Mouse (Mus musculus) frontal cortex, postnatal 25 days (tissue): ENCODE results near the gene Hoxb7.
A peak's percentile ranks its signal among the peaks of the same experiment; 100 is the strongest.

Source experiments
- DNase-seq, 2 experiments: peaks; one replicate each; pipeline ENCODE4 v3.0.0; 2022; ENCODE audit warnings: low spot score in 2 of 2

Hoxb7 gene

DNA sequence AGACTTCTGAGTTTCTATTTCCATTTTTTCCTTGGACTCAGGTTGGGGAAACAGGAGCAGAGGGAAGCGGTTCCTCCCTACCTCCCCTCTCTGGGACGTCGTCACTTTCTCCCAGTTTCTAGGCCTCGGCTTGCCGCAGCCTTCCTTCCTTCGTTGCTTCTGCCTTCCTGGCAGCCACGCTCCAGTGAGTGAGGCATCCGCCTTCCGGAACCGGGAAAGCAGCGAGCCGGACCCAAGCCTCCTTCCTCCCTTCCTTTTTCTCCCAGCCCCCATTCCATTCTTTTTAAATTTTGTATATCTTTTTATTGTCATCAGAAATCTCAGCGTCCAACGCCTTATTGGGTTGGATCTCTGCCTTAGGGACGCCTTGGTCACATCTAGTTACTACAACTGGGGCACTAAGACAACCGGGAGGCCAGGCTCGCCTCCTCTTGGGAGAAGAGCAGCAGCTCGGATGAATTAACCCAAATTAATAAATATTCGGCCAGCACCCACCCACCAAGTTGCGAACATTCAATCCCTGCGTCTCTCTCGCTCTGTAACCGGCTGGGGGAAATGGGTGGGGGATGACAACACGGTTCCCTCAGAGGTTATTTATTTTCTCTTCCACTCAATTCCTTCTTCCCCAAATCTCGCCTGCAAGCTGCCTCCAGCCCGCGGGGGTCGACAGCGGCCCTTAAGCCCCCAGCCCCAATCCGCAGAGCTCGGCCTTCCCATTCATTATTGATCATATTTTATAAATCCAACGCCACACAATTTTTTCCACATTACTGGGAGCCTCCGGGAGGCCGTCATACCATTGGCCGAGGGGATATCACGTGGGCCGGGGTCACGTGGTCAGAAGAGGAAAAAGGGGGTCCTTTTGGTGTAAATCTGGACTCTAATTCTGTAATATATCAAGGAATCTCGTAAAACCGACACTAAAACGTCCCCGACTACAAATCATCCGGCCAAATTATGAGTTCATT lies at the start of gene Hoxb7:
Gene Hoxb7 (plus strand): TSS at position 853 of the 968 bp plus-strand sequence.
- no peak for DNase-seq

DNA sequence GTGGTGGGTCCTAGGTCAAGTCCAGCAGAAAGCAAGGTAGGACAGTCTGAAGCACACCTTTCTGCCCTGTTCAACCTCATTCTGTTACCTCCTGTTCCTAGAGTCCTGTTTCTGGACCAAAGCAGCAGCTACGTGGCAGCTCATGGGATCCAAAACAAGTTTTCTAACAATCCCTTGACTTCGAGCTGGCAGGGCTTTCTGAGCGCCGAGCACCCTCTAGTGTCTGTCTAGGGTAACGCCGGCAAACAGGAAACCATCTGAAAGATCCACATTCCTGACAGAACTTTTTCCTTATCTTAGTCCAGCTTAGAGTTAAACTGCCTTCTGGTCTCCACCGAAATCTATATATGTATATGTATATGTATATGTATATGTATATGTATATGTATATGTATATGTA lies 46.2 kb upstream of the Hoxb7 start:
- peak; percentile 29 to 44 for DNase-seq

DNA sequence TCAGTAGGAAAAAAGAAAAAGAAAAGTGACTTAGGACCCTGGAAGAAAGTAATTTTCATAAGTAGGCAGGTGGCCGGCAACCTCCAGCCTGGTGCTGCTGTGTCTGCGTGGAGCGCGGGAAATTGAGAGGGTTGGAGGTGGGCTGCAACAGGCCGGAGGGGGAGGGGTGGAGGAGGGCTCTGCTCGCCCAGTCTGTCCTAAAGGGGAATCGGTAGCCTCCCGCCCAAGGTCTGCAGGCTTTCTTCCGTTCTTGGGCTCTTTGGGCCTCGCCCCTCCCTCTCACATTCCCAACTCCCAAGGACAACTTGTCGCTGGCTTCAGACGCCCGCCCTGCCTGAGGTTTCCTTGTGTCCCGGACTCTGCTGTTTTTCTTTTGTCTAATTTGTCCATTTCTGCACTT lies 35.5 kb upstream of the Hoxb7 start:
- DNase-seq, result no peak

DNA sequence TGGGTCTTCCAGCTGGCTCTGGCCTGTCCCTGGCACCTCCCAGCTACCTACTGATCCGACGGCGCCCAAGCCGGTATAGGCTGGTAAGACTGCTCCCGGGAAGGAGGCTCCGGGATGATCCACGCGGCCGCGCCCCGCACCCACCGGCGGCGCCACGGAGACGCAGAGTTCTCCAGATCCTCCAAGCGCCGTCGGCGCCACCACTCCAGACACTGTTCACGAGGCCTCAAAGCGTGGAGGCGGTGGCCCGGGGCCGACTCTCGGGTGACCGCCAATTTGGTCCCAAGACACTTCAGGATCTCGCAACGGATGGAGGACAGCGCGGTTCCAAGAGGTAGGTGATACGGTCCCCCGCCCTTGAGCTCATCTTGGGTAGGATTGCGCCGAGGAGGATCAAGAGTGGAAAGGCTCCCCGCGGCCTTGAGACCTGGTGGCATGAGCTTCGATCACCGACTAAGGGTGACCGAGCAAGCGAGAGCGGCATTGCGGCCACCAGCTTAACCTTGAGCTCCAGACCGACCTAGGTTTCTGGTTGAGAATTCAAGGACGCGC lies 34.9 kb upstream of the Hoxb7 start:
- no peak for DNase-seq

- no peak for DNase-seq
Measured at GRCm38 (mm10) chr11:96252541-96253120, 33.8 kb upstream of the Hoxb7 start.

DNA sequence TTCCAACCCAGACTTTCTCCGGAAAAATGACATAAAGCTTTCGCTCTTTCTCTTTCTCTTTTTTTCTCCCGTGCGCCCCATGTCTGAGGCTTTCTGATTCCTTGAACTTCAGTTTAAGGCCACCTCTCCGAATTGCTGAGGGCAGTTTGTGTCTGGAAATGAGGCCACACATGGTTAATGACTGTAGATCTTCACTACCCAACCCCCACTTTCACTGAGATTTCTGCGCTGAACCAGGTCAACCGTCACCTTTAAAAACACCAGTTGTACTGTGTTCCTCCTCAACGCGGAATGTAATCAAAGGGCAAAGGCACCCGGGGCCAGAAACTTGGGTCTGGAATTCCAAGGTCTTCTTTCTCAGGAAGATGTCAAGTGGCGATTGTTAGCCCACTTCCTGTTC lies 32.2 kb upstream of the Hoxb7 start:
- DNase-seq, result no peak

- DNase-seq, result no peak
Measured at GRCm38 (mm10) chr11:96255111-96255995, 31.1 kb upstream of the Hoxb7 start.

DNA sequence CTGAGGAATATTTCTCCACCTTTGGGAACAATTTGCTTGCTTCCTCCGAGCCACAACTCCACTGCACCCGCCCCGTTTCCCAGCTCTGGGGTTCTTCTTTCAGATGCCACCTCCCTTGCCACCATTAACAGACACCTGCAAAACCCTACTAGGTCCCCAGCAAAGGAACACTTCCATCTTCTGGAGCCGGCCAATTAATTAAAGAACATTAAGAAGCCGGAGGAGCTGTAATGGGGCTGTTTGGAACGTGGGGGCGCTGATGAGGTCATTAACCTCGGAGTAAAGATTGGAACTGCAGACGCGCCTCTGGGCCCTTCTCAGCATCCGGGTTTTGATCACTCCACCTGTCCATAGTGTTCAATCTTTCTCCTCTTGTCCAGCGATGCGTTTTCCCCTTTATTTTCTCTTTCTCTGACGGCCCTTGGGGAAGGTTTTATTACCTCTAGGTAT lies 30.4 kb upstream of the Hoxb7 start:
- DNase-seq, result no peak

- no peak for DNase-seq
Measured at GRCm38 (mm10) chr11:96257141-96257540, 29.3 kb upstream of the Hoxb7 start.

GRCm38 (mm10) chr11:96259038-96259437 lies 27.4 kb upstream of the Hoxb7 start:
- no peak for DNase-seq

DNA sequence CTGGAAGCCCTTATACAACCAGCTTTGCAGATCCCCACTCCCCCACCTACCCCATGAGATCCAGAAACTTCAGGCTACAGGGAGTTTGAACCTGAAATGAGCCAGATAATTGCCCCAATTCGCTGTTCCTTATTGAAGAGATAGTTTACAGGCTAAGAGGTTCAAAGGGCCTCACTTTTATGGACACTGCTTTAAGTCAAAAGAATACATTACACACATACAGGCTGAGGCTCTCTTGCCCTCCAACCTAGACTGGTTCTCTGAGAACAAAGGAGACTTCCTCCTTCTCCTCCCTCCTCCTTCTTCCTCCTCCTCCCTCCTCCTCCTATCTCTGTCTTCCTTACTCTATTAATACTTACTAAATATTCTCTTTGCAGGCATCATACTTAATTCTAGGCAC lies 26.9 kb upstream of the Hoxb7 start:
- DNase-seq, result no peak

DNA sequence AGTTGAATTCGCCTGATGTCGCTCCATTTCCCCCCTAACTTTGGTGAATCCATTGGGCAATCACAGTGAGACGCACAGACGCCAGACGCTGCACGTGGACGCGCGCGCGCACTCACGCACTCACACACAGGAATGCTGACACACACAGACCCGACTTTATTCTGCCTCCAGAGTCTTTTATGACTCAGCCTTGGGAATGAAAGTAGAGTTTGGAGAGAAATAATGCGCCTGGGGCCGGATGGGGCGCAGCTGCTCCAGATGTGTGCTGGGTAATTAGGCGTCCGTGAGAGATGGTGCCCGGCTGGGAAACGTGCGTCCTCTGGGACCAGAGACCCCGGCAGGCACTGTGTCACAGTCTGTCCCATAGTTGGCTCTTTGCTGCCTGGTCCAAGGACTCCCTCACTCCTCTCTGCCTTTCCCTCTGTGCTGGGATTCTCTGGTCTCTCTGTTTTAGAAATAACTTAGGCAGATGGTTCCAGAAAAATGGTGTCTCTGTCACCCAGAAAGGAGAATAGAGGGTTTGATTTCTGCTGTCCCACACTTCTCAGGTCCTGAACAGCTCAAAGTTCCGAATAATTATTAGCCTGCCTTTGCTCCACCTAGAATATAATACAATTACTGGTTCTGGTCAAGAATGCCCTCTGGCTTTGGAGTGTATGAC lies 26.0 kb upstream of the Hoxb7 start:
- DNase-seq, result no peak

- DNase-seq, result no peak
Measured at GRCm38 (mm10) chr11:96261323-96261890, 25.0 kb upstream of the Hoxb7 start.

DNA sequence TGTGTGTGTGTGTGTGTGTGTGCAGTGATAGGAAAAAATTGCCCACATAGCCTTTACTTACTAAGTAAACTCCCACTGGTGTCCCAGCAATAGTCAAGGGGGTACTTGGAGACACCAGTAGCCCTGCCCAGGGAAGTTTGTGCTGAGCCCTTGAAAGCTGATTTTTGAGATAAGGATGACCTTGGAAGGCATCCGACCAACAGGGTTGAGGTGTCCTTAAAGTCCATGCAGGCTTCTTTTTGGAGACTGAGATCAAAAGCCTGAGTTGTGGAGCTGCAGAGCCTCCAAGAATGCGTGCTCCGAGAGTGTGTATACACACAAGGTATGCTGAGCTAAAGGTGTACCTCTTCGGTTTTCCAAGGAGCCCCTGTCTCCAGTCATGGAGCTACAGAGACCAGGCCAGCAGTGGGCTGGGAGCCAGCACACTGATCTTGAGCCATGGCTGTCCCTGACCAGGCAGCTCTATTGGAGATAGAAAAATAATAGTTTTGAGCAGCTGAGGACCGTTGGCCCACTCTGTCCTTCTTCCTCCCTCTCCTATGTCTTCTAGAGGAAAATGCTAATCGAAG lies 24.1 kb upstream of the Hoxb7 start:
- no peak for DNase-seq

DNA sequence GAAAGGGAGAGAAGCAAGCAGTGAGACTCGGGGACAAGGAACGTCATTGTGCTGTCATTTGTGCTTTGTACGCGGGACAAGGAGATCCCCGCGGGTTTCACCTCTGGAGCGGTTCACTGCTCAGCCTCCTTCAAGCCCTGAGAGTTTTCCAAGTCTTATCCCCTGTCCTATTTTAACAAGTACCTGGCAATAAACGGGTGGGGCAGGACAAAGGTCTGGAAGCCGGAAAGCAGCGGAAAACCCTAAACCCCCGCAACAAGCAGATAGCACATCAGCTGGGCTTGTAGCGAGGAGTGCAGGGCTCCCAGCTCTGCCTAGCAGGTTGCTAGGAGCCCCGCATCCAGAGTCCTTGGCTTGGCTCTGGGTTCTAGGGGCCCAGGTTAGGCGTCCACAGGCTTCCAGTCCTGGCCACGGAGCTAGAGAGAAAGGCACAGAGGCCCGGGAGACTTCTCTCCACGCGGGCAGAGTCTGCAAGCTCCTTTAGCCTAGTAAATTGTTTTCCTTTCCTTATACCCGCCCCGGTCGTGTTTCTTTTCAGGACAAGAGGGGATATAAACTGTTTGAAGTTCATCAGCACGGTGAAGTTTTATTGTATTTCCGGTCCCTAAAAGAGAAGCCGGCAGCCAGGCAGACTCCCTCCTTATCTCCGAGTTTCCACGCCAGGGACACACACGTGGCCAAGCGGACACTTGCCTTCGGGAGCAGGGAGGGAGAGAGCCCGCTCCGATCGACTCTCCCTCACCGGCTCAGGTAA lies 22.6 kb upstream of the Hoxb7 start:
- DNase-seq, result no peak

GRCm38 (mm10) chr11:96264390-96265020 lies 21.9 kb upstream of the Hoxb7 start:
- no peak for DNase-seq

- DNase-seq, result no peak
Measured at GRCm38 (mm10) chr11:96265954-96266353, 20.5 kb upstream of the Hoxb7 start.

- DNase-seq, result no peak
Measured at GRCm38 (mm10) chr11:96267021-96267920, 19.2 kb upstream of the Hoxb7 start.
